In the genomic region with DNA sequence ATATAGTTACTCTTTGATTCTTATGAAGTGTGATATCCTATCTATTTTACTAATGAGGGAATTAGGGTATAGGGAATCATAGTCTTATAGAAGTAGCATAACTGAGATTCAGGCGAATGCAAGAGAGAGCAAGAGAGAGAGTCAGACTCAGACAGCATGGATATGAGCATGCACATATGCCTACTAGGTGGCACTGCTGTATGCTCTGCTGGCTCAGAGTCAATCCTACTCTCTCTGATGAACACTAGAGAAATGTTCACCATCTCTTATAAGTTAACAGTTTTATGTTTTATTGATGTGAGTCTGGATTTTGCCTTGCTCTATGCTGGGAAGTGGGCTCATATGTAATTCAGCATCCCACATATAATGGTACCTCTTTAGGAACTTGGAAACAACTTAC, we compare ENCODE assay signal across 24 mouse cellular contexts.
A peak's percentile ranks its signal among the peaks of the same experiment; 100 is the strongest.
DNase-seq lines count a peak whose midpoint lies in the region; ATAC-seq and TF ChIP-seq lines count a peak whose summit lies in the region.
"Had no signal": no experiment of that assay in that cellular context is flagged by ENCODE, and none has a peak within 500 bp of the region (broad histone marks: within the 10 kb centered on the region; RNA-seq: fewer than 3 reads in every experiment).

No protein-coding gene starts in this region.

- ATAC-seq in intestine, postnatal 0 days, result no peak
- no peak for ATAC-seq in intestine, embryonic 16.5 days
- ATAC-seq in midbrain, postnatal 0 days (ENCODE audit: low FRiP score), result no peak
- no peak for ATAC-seq in midbrain, embryonic 13.5 days
- ATAC-seq in Patski, result no peak
- ATAC-seq: forebrain, embryonic 13.5 days had no signal

- DNase-seq in midbrain, postnatal 0 days (ENCODE audit: low spot score), result no peak
- no peak for DNase-seq in Patski (ENCODE audit: low read depth, low spot score)
- DNase-seq in splenic B cell, adult 2 months (ENCODE audit: low read depth, low spot score), result peak; percentile 57
- no peak for DNase-seq in cerebellum, adult 9-10 months
- DNase-seq: adrenal gland, postnatal 36 days; cerebellum, adult 18-20 months; gastrocnemius, postnatal 14 days; heart, postnatal 10 days; kidney, adult 11 months; kidney, postnatal 10 days; midbrain, embryonic 14.5 days; right cerebral cortex, postnatal 25 days; thymus, postnatal 36 days had no signal

- H3K4me1 ChIP-seq in intestine, postnatal 0 days (replicated peaks; ENCODE audit: control insufficient read depth, insufficient read depth, low read length), result peaks cover 9% of the 10 kb centered on the region; the same call in 1 of the 2 replicates
- H3K4me1 ChIP-seq in intestine, embryonic 16.5 days (ENCODE audit: control insufficient read depth, insufficient read depth, low read length), result peaks cover 8% of the 10 kb centered on the region; the same call in 1 of the 2 replicates
- H3K4me1 ChIP-seq in midbrain, postnatal 0 days (ENCODE audit: insufficient read depth, low read length), result no peaks in the 10 kb centered on the region
- H3K4me1 ChIP-seq in midbrain, embryonic 13.5 days (replicated peaks), result peaks cover 7% of the 10 kb centered on the region; the same call in 1 of the 2 replicates
- H3K4me1 ChIP-seq: neural tube, embryonic 15.5 days had no signal

- WGBS in intestine, postnatal 0 days, result 85% methylated on average over 1 of the region's 1 CpGs
- 95% methylated on average over 1 of the region's 1 CpGs for WGBS in intestine, embryonic 16.5 days
- 94% methylated on average over 1 of the region's 1 CpGs for WGBS in midbrain, postnatal 0 days
- WGBS in midbrain, embryonic 13.5 days, result 94% methylated on average over 1 of the region's 1 CpGs

- H3K4me2 ChIP-seq in intestine, postnatal 0 days (replicated peaks; ENCODE audit: low read depth), result no peak overlapping the region
- no peak overlapping the region for H3K4me2 ChIP-seq in intestine, embryonic 16.5 days (ENCODE audit: low read depth, low read length)
- no peak overlapping the region for H3K4me2 ChIP-seq in midbrain, postnatal 0 days (ENCODE audit: low read depth, low read length, poor library complexity, severe bottlenecking)
- no peak overlapping the region for H3K4me2 ChIP-seq in midbrain, embryonic 13.5 days (replicated peaks)
- H3K4me2 ChIP-seq: embryonic facial prominence, embryonic 12.5 days; forebrain, embryonic 13.5 days; neural tube, embryonic 15.5 days had no signal

- POLR2A ChIA-PET in Patski (lab: Charles Lee), result no interaction called here

- H3K36me3 ChIP-seq in intestine, postnatal 0 days (ENCODE audit: control insufficient read depth, insufficient read depth), result no peaks in the 10 kb centered on the region
- H3K36me3 ChIP-seq in intestine, embryonic 16.5 days (ENCODE audit: control insufficient read depth, insufficient read depth, low read length), result no peaks in the 10 kb centered on the region
- no peaks in the 10 kb centered on the region for H3K36me3 ChIP-seq in midbrain, postnatal 0 days (ENCODE audit: insufficient read depth, low read length)
- H3K36me3 ChIP-seq in midbrain, embryonic 13.5 days, result no peaks in the 10 kb centered on the region
- no peaks in the 10 kb centered on the region for H3K36me3 ChIP-seq in splenic B cell, adult 2 months (ENCODE audit: control insufficient read depth, insufficient read depth, low read length, poor library complexity, severe bottlenecking)
- H3K36me3 ChIP-seq: embryonic facial prominence, embryonic 12.5 days; G1E; limb, embryonic 10.5 days; neural tube, embryonic 15.5 days had no signal

- CTCF ChIA-PET in Patski (lab: Charles Lee), result no interaction called here

- peak; percentile 60 for TF ChIP-seq CTCF in intestine, postnatal 0 days (IDR thresholded peaks at IDR 0.05; ENCODE audit: low read depth)
- TF ChIP-seq CTCF in midbrain, postnatal 0 days (IDR thresholded peaks at IDR 0.05), result peak; percentile 56
- peak; percentile 16 for TF ChIP-seq CTCF in Patski (IDR thresholded peaks at IDR 0.05)

- H3K4me3 ChIP-seq in intestine, postnatal 0 days (ENCODE audit: low read depth, low read length), result no peak overlapping the region
- no peak overlapping the region for H3K4me3 ChIP-seq in intestine, embryonic 16.5 days (ENCODE audit: low read length)
- no peak overlapping the region for H3K4me3 ChIP-seq in midbrain, postnatal 0 days (ENCODE audit: low read depth, low read length)
- no peak overlapping the region for H3K4me3 ChIP-seq in midbrain, embryonic 13.5 days (replicated peaks)
- H3K4me3 ChIP-seq: embryonic facial prominence, embryonic 12.5 days; erythroblast, embryonic 14.5 days; forebrain, embryonic 13.5 days; left cerebral cortex, adult 2 months; limb, embryonic 10.5 days; myocyte; neural tube, embryonic 15.5 days had no signal

- H3K27ac ChIP-seq in intestine, postnatal 0 days (ENCODE audit: low read depth, low read length), result no peak overlapping the region
- no peak overlapping the region for H3K27ac ChIP-seq in intestine, embryonic 16.5 days (ENCODE audit: low read length)
- H3K27ac ChIP-seq in midbrain, postnatal 0 days (ENCODE audit: low read depth, low read length), result no peak overlapping the region
- H3K27ac ChIP-seq in midbrain, embryonic 13.5 days, result no peak overlapping the region
- H3K27ac ChIP-seq: embryonic facial prominence, embryonic 12.5 days; forebrain, embryonic 13.5 days; left cerebral cortex, adult 2 months; limb, embryonic 10.5 days; neural tube, embryonic 15.5 days had no signal

- no peaks in the 10 kb centered on the region for H3K27me3 ChIP-seq in intestine, postnatal 0 days (replicated peaks; ENCODE audit: control insufficient read depth, insufficient read depth, low read length)
- H3K27me3 ChIP-seq in intestine, embryonic 16.5 days (replicated peaks; ENCODE audit: control insufficient read depth, insufficient read depth, low read length), result no peaks in the 10 kb centered on the region
- no peaks in the 10 kb centered on the region for H3K27me3 ChIP-seq in midbrain, postnatal 0 days (ENCODE audit: insufficient read depth, low read length)
- no peaks in the 10 kb centered on the region for H3K27me3 ChIP-seq in midbrain, embryonic 13.5 days
- no peaks in the 10 kb centered on the region for H3K27me3 ChIP-seq in Patski
- no peaks in the 10 kb centered on the region for H3K27me3 ChIP-seq in splenic B cell, adult 2 months (ENCODE audit: control insufficient read depth, insufficient read depth, low read length, poor library complexity, severe bottlenecking)
- H3K27me3 ChIP-seq: embryonic facial prominence, embryonic 12.5 days; forebrain, embryonic 13.5 days; neural tube, embryonic 15.5 days had no signal

- no peaks in the 10 kb centered on the region for H3K9me3 ChIP-seq in intestine, postnatal 0 days (ENCODE audit: control insufficient read depth)
- no peaks in the 10 kb centered on the region for H3K9me3 ChIP-seq in intestine, embryonic 16.5 days (ENCODE audit: control insufficient read depth, low read length)
- no peaks in the 10 kb centered on the region for H3K9me3 ChIP-seq in midbrain, postnatal 0 days (ENCODE audit: low read length)
- no peaks in the 10 kb centered on the region for H3K9me3 ChIP-seq in midbrain, embryonic 13.5 days
- H3K9me3 ChIP-seq: embryonic facial prominence, embryonic 12.5 days; forebrain, embryonic 13.5 days; G1E; limb, embryonic 10.5 days; neural tube, embryonic 15.5 days had no signal

- in situ Hi-C loops in Patski (cut with MboI; ENCODE audit: low pct_unique_long_range_greater_than_20kb), result loop anchor here (25.0 kb wide), 1 partner anchor 768 kb away; no protein-coding TSS in a partner anchor

- no peak overlapping the region for H3K9ac ChIP-seq in intestine, postnatal 0 days (ENCODE audit: low read depth, low read length)
- H3K9ac ChIP-seq in intestine, embryonic 16.5 days (ENCODE audit: low read depth, low read length), result no peak overlapping the region
- H3K9ac ChIP-seq in midbrain, postnatal 0 days (replicated peaks; ENCODE audit: low read length, poor library complexity, severe bottlenecking), result no peak overlapping the region
- no peak overlapping the region for H3K9ac ChIP-seq in midbrain, embryonic 13.5 days (replicated peaks)
- H3K9ac ChIP-seq: embryonic facial prominence, embryonic 12.5 days; forebrain, embryonic 13.5 days; neural tube, embryonic 15.5 days had no signal
